9 mouse cellular contexts compared by ENCODE assay signal in genomic region chr10:96755674-96756073, GRCm38 (mm10).
DNase-seq lines count a peak whose midpoint lies in the region; ATAC-seq and TF ChIP-seq lines count a peak whose summit lies in the region.
"Had no signal": no experiment of that assay in that cellular context is flagged by ENCODE, and none has a peak within 500 bp of the region (broad histone marks: within the 10 kb centered on the region; RNA-seq: fewer than 3 reads in every experiment).

No protein-coding gene starts in this region.

- peak overlapping the region; percentile 15; the same call in 1 of the 2 replicates for H3K27ac ChIP-seq in lung, embryonic 14.5 days (ENCODE audit: low read depth)
- peak overlapping the region; percentile 33; the same call in 1 of the 2 replicates for H3K27ac ChIP-seq in forebrain, embryonic 12.5 days
- H3K27ac ChIP-seq in hindbrain, embryonic 16.5 days (ENCODE audit: low read depth, low read length) = peak overlapping the region; percentile 36; the same call in 1 of the 2 replicates

- no peak for TF ChIP-seq CTCF in lung, embryonic 14.5 days (IDR thresholded peaks at IDR 0.05; ENCODE audit: low read depth)

- WGBS in lung, embryonic 14.5 days = 41% methylated on average over 8 of the region's 8 CpGs
- 14% methylated on average over 8 of the region's 8 CpGs for WGBS in forebrain, embryonic 12.5 days
- 15% methylated on average over 8 of the region's 8 CpGs for WGBS in hindbrain, embryonic 16.5 days

- no peaks in the 10 kb centered on the region for H3K9me3 ChIP-seq in lung, embryonic 14.5 days (ENCODE audit: low read depth, low read length)
- no peaks in the 10 kb centered on the region for H3K9me3 ChIP-seq in forebrain, embryonic 12.5 days
- H3K9me3 ChIP-seq in hindbrain, embryonic 16.5 days (ENCODE audit: control insufficient read depth, low read length) = no peaks in the 10 kb centered on the region

- no peak overlapping the region for H3K9ac ChIP-seq in lung, embryonic 14.5 days
- H3K9ac ChIP-seq in forebrain, embryonic 12.5 days = no peak overlapping the region
- H3K9ac ChIP-seq in hindbrain, embryonic 16.5 days (ENCODE audit: low read depth, low read length) = 0 out of 2 replicates have a peak overlapping the region, but pooled peaks have one; percentile 25

- H3K4me1 ChIP-seq in lung, embryonic 14.5 days (ENCODE audit: insufficient read depth) = peaks cover 8% of the 10 kb centered on the region; the same call in 1 of the 2 replicates
- H3K4me1 ChIP-seq in forebrain, embryonic 12.5 days = peaks cover 45% of the 10 kb centered on the region
- peaks cover 6% of the 10 kb centered on the region for H3K4me1 ChIP-seq in hindbrain, embryonic 16.5 days (ENCODE audit: control insufficient read depth, insufficient read depth, low read depth, low read length)

- H3K4me3 ChIP-seq in lung, embryonic 14.5 days (ENCODE audit: low read depth, low read length) = no peak overlapping the region
- H3K4me3 ChIP-seq in forebrain, embryonic 12.5 days (replicated peaks) = no peak overlapping the region
- H3K4me3 ChIP-seq in hindbrain, embryonic 16.5 days (ENCODE audit: low read length) = no peak overlapping the region

- no peak for ATAC-seq in lung, embryonic 14.5 days (ENCODE audit: insufficient read depth)
- ATAC-seq in forebrain, embryonic 12.5 days (ENCODE audit: low FRiP score) = no peak
- no peak for ATAC-seq in hindbrain, embryonic 16.5 days
- ATAC-seq in activated CD4-positive, CD25-positive, alpha-beta regulatory T cell, adult 4 months = no peak

- no peak for DNase-seq in lung, embryonic 14.5 days
- no peak for DNase-seq in lung, postnatal 36 days
- peak; percentile 50 for DNase-seq in retina, postnatal 1 day
- no peak for DNase-seq in ovary, adult 18-20 months (ENCODE audit: low spot score)
- DNase-seq: cerebellum, adult 8-10 months; thymus, postnatal 25 days had no signal

- no peaks in the 10 kb centered on the region for H3K36me3 ChIP-seq in lung, embryonic 14.5 days (ENCODE audit: insufficient read depth)
- H3K36me3 ChIP-seq in forebrain, embryonic 12.5 days (replicated peaks) = no peaks in the 10 kb centered on the region
- no peaks in the 10 kb centered on the region for H3K36me3 ChIP-seq in hindbrain, embryonic 16.5 days (ENCODE audit: control insufficient read depth, insufficient read depth, low read length)

- no peak overlapping the region for H3K4me2 ChIP-seq in lung, embryonic 14.5 days
- no peak overlapping the region for H3K4me2 ChIP-seq in forebrain, embryonic 12.5 days
- H3K4me2 ChIP-seq in hindbrain, embryonic 16.5 days (ENCODE audit: low read length) = 0 out of 2 replicates have a peak overlapping the region, but pooled peaks have one; percentile 11

- no peaks in the 10 kb centered on the region for H3K27me3 ChIP-seq in lung, embryonic 14.5 days (ENCODE audit: insufficient read depth, low read length)
- no peaks in the 10 kb centered on the region for H3K27me3 ChIP-seq in forebrain, embryonic 12.5 days
- H3K27me3 ChIP-seq in hindbrain, embryonic 16.5 days (replicated peaks; ENCODE audit: control insufficient read depth, insufficient read depth, low read length) = no peaks in the 10 kb centered on the region
